Mouse (Mus musculus): ENCODE results near the gene Slc2a13. TPM values are rescaled to one million over a fixed set of nuclear protein-coding genes. Genes with fewer than 3 reads are reported as not detected.

Slc2a13 gene
- polyA plus RNA-seq, 1 experiment from 2014 or later, result 2.3 TPM

GRCm38 (mm10) chr15:91565025-91565605, 7.9 kb downstream of the Slc2a13 start:
- H3K4me1 ChIP-seq, result no peaks in the 10 kb centered on the region
- no peak overlapping the region for H3K27ac ChIP-seq (replicated peaks)
- no peak for ATAC-seq (replicated peaks)
- no peak overlapping the region for H3K4me2 ChIP-seq (replicated peaks)
- no peak overlapping the region for H3K4me3 ChIP-seq
- H3K9ac ChIP-seq (replicated peaks), result no peak overlapping the region
- H3K9me3 ChIP-seq, result no peaks in the 10 kb centered on the region
- no peaks in the 10 kb centered on the region for H3K27me3 ChIP-seq
- no peaks in the 10 kb centered on the region for H3K36me3 ChIP-seq
- 92% methylated on average over 11 of the region's 11 CpGs for WGBS

GRCm38 (mm10) chr15:91561728-91562127, 11.3 kb downstream of the Slc2a13 start:
- 41% methylated on average over 6 of the region's 6 CpGs for WGBS
- Histone ChIP-seq H3K27me3 (no peaks in the 10 kb centered on the region), H3K4me1 (no peaks in the 10 kb centered on the region)

GRCm38 (mm10) chr15:91555336-91555736, 17.7 kb downstream of the Slc2a13 start:
- no peak overlapping the region for H3K4me3 ChIP-seq
- no peaks in the 10 kb centered on the region for H3K9me3 ChIP-seq
- H3K9ac ChIP-seq (replicated peaks), result no peak overlapping the region
- 88% methylated on average over 6 of the region's 6 CpGs for WGBS
- H3K4me1 ChIP-seq, result no peaks in the 10 kb centered on the region
- no peaks in the 10 kb centered on the region for H3K27me3 ChIP-seq
- H3K4me2 ChIP-seq (replicated peaks), result no peak overlapping the region
- no peaks in the 10 kb centered on the region for H3K36me3 ChIP-seq
- no peak overlapping the region for H3K27ac ChIP-seq (replicated peaks)
- ATAC-seq (replicated peaks), result no peak

More at GRCm38 (mm10) chr15:91561728-91562127, 11.3 kb downstream of the Slc2a13 start:
- Histone ChIP-seq H3K4me2 (replicated peaks) (no peak overlapping the region), H3K27ac (replicated peaks) (no peak overlapping the region), H3K9me3 (no peaks in the 10 kb centered on the region), H3K4me3 (no peak overlapping the region), H3K36me3 (no peaks in the 10 kb centered on the region), H3K9ac (replicated peaks) (no peak overlapping the region)
- no peak for ATAC-seq (replicated peaks)

- 83% methylated on average over 12 of the region's 12 CpGs for WGBS
- Histone ChIP-seq H3K9me3 (no peaks in the 10 kb centered on the region), H3K4me2 (replicated peaks) (no peak overlapping the region), H3K27me3 (no peaks in the 10 kb centered on the region), H3K4me3 (no peak overlapping the region), H3K27ac (replicated peaks) (no peak overlapping the region), H3K9ac (replicated peaks) (no peak overlapping the region), H3K4me1 (no peaks in the 10 kb centered on the region), H3K36me3 (no peaks in the 10 kb centered on the region)
- ATAC-seq (replicated peaks), result no peak
Measured at GRCm38 (mm10) chr15:91548586-91549268, 24.3 kb downstream of the Slc2a13 start.

- no peaks in the 10 kb centered on the region for H3K36me3 ChIP-seq
- no peak overlapping the region for H3K9ac ChIP-seq (replicated peaks)
- no peak for ATAC-seq (replicated peaks)
- 34% methylated on average over 4 of the region's 4 CpGs for WGBS
- H3K27ac ChIP-seq (replicated peaks), result no peak overlapping the region
- H3K9me3 ChIP-seq, result no peaks in the 10 kb centered on the region
- no peaks in the 10 kb centered on the region for H3K27me3 ChIP-seq
- H3K4me3 ChIP-seq, result no peak overlapping the region
- H3K4me2 ChIP-seq (replicated peaks), result no peak overlapping the region
- no peaks in the 10 kb centered on the region for H3K4me1 ChIP-seq
Measured at GRCm38 (mm10) chr15:91544586-91544985, 28.5 kb downstream of the Slc2a13 start.

GRCm38 (mm10) chr15:91538439-91538838, 34.6 kb downstream of the Slc2a13 start:
- no peak overlapping the region for H3K27ac ChIP-seq (replicated peaks)
- no peaks in the 10 kb centered on the region for H3K9me3 ChIP-seq
- H3K4me3 ChIP-seq, result no peak overlapping the region
- H3K4me2 ChIP-seq (replicated peaks), result no peak overlapping the region
- H3K36me3 ChIP-seq, result no peaks in the 10 kb centered on the region
- ATAC-seq (replicated peaks), result no peak
- H3K4me1 ChIP-seq, result 0 out of 2 replicates have a peak, but pooled peaks cover 4% of the 10 kb centered on the region
- no peak overlapping the region for H3K9ac ChIP-seq (replicated peaks)
- H3K27me3 ChIP-seq, result no peaks in the 10 kb centered on the region

- Histone ChIP-seq H3K27ac (replicated peaks) (no peak overlapping the region), H3K4me2 (replicated peaks) (no peak overlapping the region), H3K4me3 (no peak overlapping the region), H3K27me3 (no peaks in the 10 kb centered on the region), H3K9me3 (no peaks in the 10 kb centered on the region), H3K9ac (replicated peaks) (no peak overlapping the region), H3K36me3 (no peaks in the 10 kb centered on the region), H3K4me1 (peaks cover 10% of the 10 kb centered on the region; the same call in 1 of the 2 replicates)
- no peak for ATAC-seq (replicated peaks)
- WGBS, result 85% methylated on average over 2 of the region's 2 CpGs
Measured at GRCm38 (mm10) chr15:91526876-91527275, 46.2 kb downstream of the Slc2a13 start.

GRCm38 (mm10) chr15:91526166-91526565, 46.9 kb downstream of the Slc2a13 start:
- Histone ChIP-seq H3K4me1 (peaks cover 10% of the 10 kb centered on the region; the same call in 1 of the 2 replicates), H3K36me3 (no peaks in the 10 kb centered on the region), H3K9me3 (no peaks in the 10 kb centered on the region), H3K27ac (replicated peaks) (no peak overlapping the region), H3K4me2 (replicated peaks) (no peak overlapping the region), H3K4me3 (no peak overlapping the region), H3K9ac (replicated peaks) (no peak overlapping the region), H3K27me3 (no peaks in the 10 kb centered on the region)
- no peak for ATAC-seq (replicated peaks)
- WGBS, result 95% methylated on average over 3 of the region's 3 CpGs

GRCm38 (mm10) chr15:91524451-91524850, 48.6 kb downstream of the Slc2a13 start:
- Histone ChIP-seq H3K4me1 (peaks cover 10% of the 10 kb centered on the region; the same call in 1 of the 2 replicates), H3K4me3 (no peak overlapping the region), H3K36me3 (no peaks in the 10 kb centered on the region), H3K9ac (replicated peaks) (no peak overlapping the region), H3K9me3 (no peaks in the 10 kb centered on the region), H3K27ac (replicated peaks) (no peak overlapping the region), H3K27me3 (no peaks in the 10 kb centered on the region), H3K4me2 (replicated peaks) (no peak overlapping the region)
- WGBS, result 61% methylated on average over 10 of the region's 10 CpGs
- no peak for ATAC-seq (replicated peaks)

GRCm38 (mm10) chr15:91503291-91503690, 69.8 kb downstream of the Slc2a13 start:
- Histone ChIP-seq H3K4me2 (replicated peaks) (peak overlapping the region; percentile 16; the same call in 1 of the 2 replicates), H3K4me3 (no peak overlapping the region), H3K4me1 (peaks cover 22% of the 10 kb centered on the region), H3K9me3 (no peaks in the 10 kb centered on the region), H3K36me3 (no peaks in the 10 kb centered on the region), H3K27me3 (no peaks in the 10 kb centered on the region), H3K27ac (replicated peaks) (peak overlapping the region; percentile 73), H3K9ac (replicated peaks) (no peak overlapping the region)
- peak; percentile 79 for ATAC-seq (replicated peaks)
- 22% methylated on average over 6 of the region's 6 CpGs for WGBS

GRCm38 (mm10) chr15:91502661-91503060, 70.4 kb downstream of the Slc2a13 start:
- peak; percentile 88 for ATAC-seq (replicated peaks)
- WGBS, result 12% methylated on average over 1 of the region's 1 CpGs
- peaks cover 22% of the 10 kb centered on the region for H3K4me1 ChIP-seq
- H3K9ac ChIP-seq (replicated peaks), result no peak overlapping the region
- no peak overlapping the region for H3K4me2 ChIP-seq (replicated peaks)
- H3K4me3 ChIP-seq, result no peak overlapping the region
- no peaks in the 10 kb centered on the region for H3K9me3 ChIP-seq
- H3K36me3 ChIP-seq, result no peaks in the 10 kb centered on the region
- H3K27me3 ChIP-seq, result no peaks in the 10 kb centered on the region
- H3K27ac ChIP-seq (replicated peaks), result peak overlapping the region; percentile 73

- H3K27ac ChIP-seq (replicated peaks), result peak overlapping the region; percentile 2
- peaks cover 22% of the 10 kb centered on the region for H3K4me1 ChIP-seq
- 56% methylated on average over 9 of the region's 9 CpGs for WGBS
- H3K36me3 ChIP-seq, result no peaks in the 10 kb centered on the region
- H3K9me3 ChIP-seq, result no peaks in the 10 kb centered on the region
- H3K4me2 ChIP-seq (replicated peaks), result no peak overlapping the region
- no peak overlapping the region for H3K4me3 ChIP-seq
- peak; percentile 57 for ATAC-seq (replicated peaks)
- H3K27me3 ChIP-seq, result no peaks in the 10 kb centered on the region
- H3K9ac ChIP-seq (replicated peaks), result no peak overlapping the region
Measured at GRCm38 (mm10) chr15:91502235-91502634, 70.8 kb downstream of the Slc2a13 start.

Data from forebrain, embryonic 15.5 days (tissue).